9 mouse cellular contexts compared by ENCODE assay signal in the genomic region with DNA sequence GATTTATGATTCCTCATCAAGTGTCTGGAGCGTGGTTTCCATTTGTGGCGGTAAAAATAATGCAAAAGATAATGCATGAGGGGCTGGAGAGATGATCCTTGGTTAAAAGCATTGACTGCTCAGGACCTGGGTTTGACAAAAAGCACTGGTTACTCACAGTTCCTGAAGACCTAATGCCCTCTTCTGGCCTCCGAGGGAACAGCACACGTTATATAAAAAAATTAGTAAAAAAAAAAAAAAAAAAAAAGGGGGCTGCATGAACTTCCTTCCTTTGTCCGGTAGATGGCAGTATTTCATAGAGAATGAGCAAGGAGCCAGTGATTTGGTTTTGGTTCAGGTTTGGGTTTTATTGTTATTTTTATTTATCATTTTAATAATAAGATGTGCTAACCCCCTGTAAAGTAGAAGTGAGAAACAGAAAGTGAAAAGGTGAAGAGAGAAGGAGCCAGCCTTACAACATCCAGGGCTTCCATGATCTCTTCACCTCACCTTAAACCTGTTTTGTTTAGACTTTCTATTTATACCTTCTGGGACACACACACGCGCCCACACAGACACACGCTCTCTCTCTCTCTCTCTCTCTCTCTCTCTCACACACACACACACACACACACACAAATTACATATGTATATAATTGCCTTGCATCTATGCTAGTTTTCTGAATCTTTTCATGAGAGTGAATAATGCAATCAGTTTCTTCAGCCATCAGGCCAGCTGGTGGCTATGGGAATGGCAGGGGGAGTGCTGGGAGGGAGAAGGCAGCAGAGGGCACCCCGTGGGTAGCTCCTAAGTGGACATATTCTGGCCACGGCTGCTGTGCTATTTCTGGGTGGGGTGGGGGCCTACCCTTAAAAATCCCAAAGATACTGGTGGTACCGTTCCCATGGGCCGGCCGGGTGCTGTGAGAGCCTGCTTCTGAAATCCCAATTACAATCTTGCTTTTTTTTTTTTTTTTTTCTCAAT.
DNase-seq lines count a peak whose midpoint lies in the region; ATAC-seq lines count a peak whose summit lies in the region.
"Had no signal": no experiment of that assay in that cellular context is flagged by ENCODE, and none has a peak within 500 bp of the region (broad histone marks: within the 10 kb centered on the region; RNA-seq: fewer than 3 reads in every experiment).

No protein-coding gene starts in this region.

- intact Hi-C loops in gastrocnemius, postnatal 36 days (cut with DNase I), result no loop called here

- no peak overlapping the region for H3K4me3 ChIP-seq in midbrain, embryonic 14.5 days (replicated peaks; ENCODE audit: low read depth, low read length)
- H3K4me3 ChIP-seq: limb, embryonic 15.5 days had no signal

- H3K9ac ChIP-seq in midbrain, embryonic 14.5 days (replicated peaks; ENCODE audit: low read length), result no peak overlapping the region
- H3K9ac ChIP-seq: limb, embryonic 15.5 days had no signal

- H3K4me2 ChIP-seq in midbrain, embryonic 14.5 days (ENCODE audit: low read length), result no peak overlapping the region
- H3K4me2 ChIP-seq: limb, embryonic 15.5 days had no signal

- H3K4me1 ChIP-seq in midbrain, embryonic 14.5 days (ENCODE audit: control insufficient read depth, insufficient read depth, low read length), result no peaks in the 10 kb centered on the region
- H3K4me1 ChIP-seq: limb, embryonic 15.5 days had no signal

- 31% methylated on average over 13 of the region's 13 CpGs for WGBS in midbrain, embryonic 14.5 days

- H3K27me3 ChIP-seq in midbrain, embryonic 14.5 days (ENCODE audit: control insufficient read depth, insufficient read depth, low read length), result no peaks in the 10 kb centered on the region
- H3K27me3 ChIP-seq: limb, embryonic 15.5 days had no signal

- peak; percentile 12 for DNase-seq in gastrocnemius, postnatal 10 days
- no peak for DNase-seq in gastrocnemius, postnatal 36 days
- peak; percentile 26 for DNase-seq in cerebellum, adult 11-12 months
- peak; percentile 62 for DNase-seq in forelimb bud, embryonic 11.5 days (ENCODE audit: low read depth, low spot score)
- peak; percentile 57 to 59 for DNase-seq in kidney, postnatal 4 days
- peak; percentile 87 for DNase-seq in midbrain, embryonic 14.5 days
- DNase-seq in natural killer cell, adult 2 months (ENCODE audit: low spot score in 2 of 2), result no peak

- H3K27ac ChIP-seq in midbrain, embryonic 14.5 days (replicated peaks; ENCODE audit: low read depth, low read length), result no peak overlapping the region
- H3K27ac ChIP-seq: limb, embryonic 15.5 days had no signal

- H3K36me3 ChIP-seq in midbrain, embryonic 14.5 days (ENCODE audit: control insufficient read depth, insufficient read depth, low read length), result no peaks in the 10 kb centered on the region
- H3K36me3 ChIP-seq: limb, embryonic 15.5 days had no signal

- peak; percentile 43 for ATAC-seq in CD4-positive, CD25-positive, alpha-beta regulatory T cell, adult 4 months
- peak; percentile 53 for ATAC-seq in midbrain, embryonic 14.5 days (ENCODE audit: low FRiP score, low TSS enrichment)

- H3K9me3 ChIP-seq in midbrain, embryonic 14.5 days (ENCODE audit: control insufficient read depth, low read length), result no peaks in the 10 kb centered on the region
- H3K9me3 ChIP-seq: limb, embryonic 15.5 days had no signal

Comparison
In these comparisons a context has a peak if more than half of its experiments do, and no peak if none do; other contexts are left out.
1. DNase-seq: peak in gastrocnemius, postnatal 10 days (single experiment), cerebellum, adult 11-12 months (single experiment), forelimb bud, embryonic 11.5 days (single experiment), kidney, postnatal 4 days (2 of 2) and midbrain, embryonic 14.5 days (single experiment); none in gastrocnemius, postnatal 36 days (0 of 2) and natural killer cell, adult 2 months (0 of 2).